Mouse (Mus musculus) CH12.LX (cell line): ENCODE data around the gene Chrna10.

Experiments used
- CTCF ChIP-seq, 2 experiments: IDR thresholded peaks in 1 of 2; conservative IDR thresholded peaks in 1 of 2; 2 replicates each; pipeline ENCODE4 v1.5.1; 2011 to 2012; ENCODE audit warnings: low read depth in 2 of 2, low read length in 2 of 2, improper control_type of control experiment in 1 of 2, inconsistent platforms in 1 of 2, mild to moderate bottlenecking in 1 of 2, moderate library complexity in 1 of 2
- EP300 ChIP-seq: IDR thresholded peaks from 2 replicates; pipeline ENCODE4 v1.6.1; 2011; ENCODE audit warnings: low read length, improper control_type of control experiment
- HCFC1 ChIP-seq: IDR thresholded peaks from 2 replicates; pipeline ENCODE4 v1.6.1; 2012; ENCODE audit warnings: low read depth, mild to moderate bottlenecking, inconsistent platforms, low read length, improper control_type of control experiment
- KAT2A ChIP-seq: IDR thresholded peaks from 2 replicates; pipeline ENCODE4 v1.6.1; 2012; ENCODE audit warnings: low read length, improper control_type of control experiment, inconsistent platforms; ENCODE audit not compliant: insufficient replicate concordance
- MAX ChIP-seq: IDR thresholded peaks from 2 replicates; pipeline ENCODE4 v1.6.1; 2011; ENCODE audit warnings: low read length, improper control_type of control experiment
- NRF1 ChIP-seq: IDR thresholded peaks from 2 replicates; pipeline ENCODE4 v1.6.1; 2014; ENCODE audit warnings: low read depth, mild to moderate bottlenecking, inconsistent platforms, low read length, improper control_type of control experiment, moderate library complexity
- POLR2A ChIP-seq: IDR thresholded peaks from 2 replicates; pipeline ENCODE4 v1.6.1; 2011; ENCODE audit warnings: low read depth, mild to moderate bottlenecking, improper control_type of control experiment, low read length
- TBP ChIP-seq: conservative IDR thresholded peaks from 2 replicates; pipeline ENCODE4 v1.6.1; 2011; ENCODE audit warnings: low read depth, low read length, improper control_type of control experiment
- TCF12 ChIP-seq: IDR thresholded peaks from 2 replicates; pipeline ENCODE4 v1.6.1; 2014; ENCODE audit warnings: low read depth, mild to moderate bottlenecking, inconsistent platforms, low read length, improper control_type of control experiment
- USF1 ChIP-seq: IDR thresholded peaks from 2 replicates; pipeline ENCODE4 v1.6.1; 2014; ENCODE audit warnings: low read depth, mild to moderate bottlenecking, inconsistent platforms, low read length, improper control_type of control experiment
- ZC3H11A ChIP-seq: IDR thresholded peaks from 2 replicates; pipeline ENCODE4 v1.6.1; 2012; ENCODE audit warnings: low read depth, mild to moderate bottlenecking, inconsistent platforms, low read length, improper control_type of control experiment

DNA sequence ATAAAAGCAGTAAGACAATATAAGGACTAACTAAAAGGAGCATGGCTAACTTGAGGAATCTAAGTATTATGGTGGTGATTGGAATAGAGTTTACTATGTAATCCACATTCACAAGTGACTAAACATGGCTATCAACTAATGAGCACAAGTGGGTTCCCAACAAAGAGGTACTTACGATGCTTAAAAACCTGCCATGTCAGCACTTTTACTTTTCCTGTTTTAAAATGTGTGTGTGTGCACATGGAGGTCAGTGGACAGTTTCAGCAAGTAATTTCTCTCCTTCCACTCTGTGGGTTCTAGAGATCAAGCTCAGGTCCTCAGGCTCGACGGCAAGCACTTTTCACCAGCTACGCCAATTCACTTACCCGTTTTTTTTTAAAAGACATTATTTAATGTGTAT lies 21.3 kb upstream of the Chrna10 start:
- TF ChIP-seq CTCF (conservative IDR thresholded peaks at IDR 0.05 in 1 of 2, IDR thresholded peaks at IDR 0.05 in 1 of 2; ENCODE audit: low read depth in 2 of 2, low read length in 2 of 2) (no peak), USF1 (no peak), EP300 (no peak), POLR2A (no peak), TCF12 (no peak), HCFC1 (no peak), ZC3H11A (no peak), TBP (no peak), MAX (no peak), KAT2A (no peak), NRF1 (no peak)
